Mouse (Mus musculus) spleen, embryonic (tissue): Measurements from ENCODE around the gene Mri1.

Experiments
- CTCF ChIA-PET: fragments of 350-600 bp; sonication (Branson Sonifier 250); formaldehyde crosslinking; loops from one replicate; lab custom pipeline; 2022; lab: Charles Lee

Mri1 gene

DNA sequence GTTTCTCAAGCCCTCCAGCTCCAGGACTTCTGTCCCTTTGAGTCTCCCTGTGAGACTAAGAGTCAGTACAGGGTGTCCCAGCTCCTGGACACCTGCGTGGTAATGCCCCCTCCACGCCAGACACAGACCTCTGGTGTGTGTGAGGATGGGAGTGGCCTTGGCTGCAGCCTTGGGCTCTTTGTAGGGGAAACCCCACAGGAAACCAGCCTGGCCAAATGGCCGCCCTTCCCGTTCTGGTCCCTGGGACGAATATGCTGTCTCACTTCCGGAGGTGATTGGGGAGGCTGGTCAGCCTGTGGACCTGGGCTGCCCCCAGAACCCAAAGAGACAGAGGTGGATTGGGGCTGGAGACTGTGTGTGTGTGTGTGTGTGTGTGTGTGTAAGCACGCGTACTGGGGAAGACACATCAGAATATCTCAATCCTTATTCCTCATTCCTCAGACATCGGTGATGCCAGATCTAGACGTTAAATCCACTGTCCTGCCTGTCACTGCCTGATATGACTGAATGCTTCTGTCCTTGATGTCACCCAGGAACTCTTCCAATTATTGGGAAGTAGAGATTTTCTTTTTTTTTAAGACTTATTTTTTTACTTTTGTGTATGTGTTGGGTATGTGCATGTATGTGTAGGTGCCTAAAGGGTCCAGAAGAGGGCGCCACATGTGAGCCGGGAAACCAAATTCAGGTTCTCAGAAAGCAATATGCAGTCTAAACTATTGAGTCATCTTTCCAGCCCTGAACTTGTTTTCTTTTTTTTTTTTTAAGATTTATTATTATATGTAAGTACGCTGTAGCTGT, 53.0 kb downstream of the Mri1 start:
- CTCF ChIA-PET = interaction anchor here (0.5 kb wide), 1 partner anchor 245 kb away, joined by 4 read pairs; no protein-coding TSS in a partner anchor

- CTCF ChIA-PET = interaction anchor here (0.5 to 1.5 kb wide), 2 partner anchors 16 to 244 kb away, joined by 4 to 5 read pairs; no protein-coding TSS in a partner anchor
These were observed 53.9 kb downstream of the Mri1 start for GRCm38 (mm10) chr8:84202938-84203917.

DNA sequence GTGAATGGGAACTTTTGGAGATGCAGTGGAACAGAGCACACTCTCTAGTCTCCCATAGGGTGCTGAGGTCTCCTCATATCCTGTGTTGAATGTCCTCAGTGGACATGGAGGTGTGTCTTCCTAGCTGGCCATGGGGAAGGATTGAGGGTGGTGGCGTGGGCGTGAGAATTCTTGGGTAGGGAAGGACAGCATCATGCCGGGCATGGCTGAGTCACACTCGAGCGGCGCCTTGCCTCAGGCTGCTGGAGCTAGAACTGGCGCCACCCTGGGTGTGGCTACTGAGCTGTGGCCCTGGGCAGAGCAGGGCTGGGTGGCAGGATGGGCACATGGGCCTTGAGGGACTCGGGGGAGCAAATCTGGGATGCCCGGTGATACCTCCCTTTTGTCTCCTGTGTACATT, 54.7 kb downstream of the Mri1 start:
- CTCF ChIA-PET = interaction anchor here (1.5 kb wide), 1 partner anchor 15 kb away, joined by 5 read pairs; no protein-coding TSS in a partner anchor

DNA sequence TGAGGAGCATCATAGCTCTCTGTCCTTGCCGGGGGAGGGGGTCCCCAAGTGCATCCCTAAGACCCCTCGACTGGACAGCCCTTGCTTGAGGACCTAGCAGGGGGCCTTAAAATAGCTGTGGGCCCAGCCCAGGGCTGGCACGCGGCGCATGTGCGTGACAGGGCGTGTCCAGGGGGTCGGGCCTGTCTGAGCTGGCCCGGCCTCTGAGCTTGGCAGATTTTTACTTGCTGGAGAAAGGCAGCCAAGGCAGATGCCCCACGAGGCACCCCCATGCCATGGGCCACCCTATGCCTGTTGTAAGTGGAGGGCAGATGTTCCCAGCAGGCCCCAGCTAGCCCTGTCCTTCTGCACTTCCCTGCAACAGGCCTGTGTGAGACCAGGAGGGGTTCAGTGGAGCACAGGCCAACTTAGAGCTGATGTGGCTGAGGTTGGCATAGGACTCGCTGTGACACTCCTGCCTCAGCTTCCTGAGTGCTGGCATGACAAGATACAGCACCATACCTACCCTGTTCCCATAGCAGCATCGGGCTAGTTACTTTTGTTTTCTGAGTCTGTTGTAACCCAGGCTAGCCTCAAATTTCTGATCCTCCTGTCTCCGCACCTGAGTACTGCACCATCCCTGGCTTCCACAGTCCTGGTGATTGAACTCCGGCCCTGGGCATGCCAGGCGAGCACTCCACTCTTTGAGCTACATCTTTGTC, 55.4 kb downstream of the Mri1 start:
- CTCF ChIA-PET = interaction anchor here (0.9 to 1.5 kb wide), 2 partner anchors 14 to 15 kb away, joined by 3 to 5 read pairs; no protein-coding TSS in a partner anchor

DNA sequence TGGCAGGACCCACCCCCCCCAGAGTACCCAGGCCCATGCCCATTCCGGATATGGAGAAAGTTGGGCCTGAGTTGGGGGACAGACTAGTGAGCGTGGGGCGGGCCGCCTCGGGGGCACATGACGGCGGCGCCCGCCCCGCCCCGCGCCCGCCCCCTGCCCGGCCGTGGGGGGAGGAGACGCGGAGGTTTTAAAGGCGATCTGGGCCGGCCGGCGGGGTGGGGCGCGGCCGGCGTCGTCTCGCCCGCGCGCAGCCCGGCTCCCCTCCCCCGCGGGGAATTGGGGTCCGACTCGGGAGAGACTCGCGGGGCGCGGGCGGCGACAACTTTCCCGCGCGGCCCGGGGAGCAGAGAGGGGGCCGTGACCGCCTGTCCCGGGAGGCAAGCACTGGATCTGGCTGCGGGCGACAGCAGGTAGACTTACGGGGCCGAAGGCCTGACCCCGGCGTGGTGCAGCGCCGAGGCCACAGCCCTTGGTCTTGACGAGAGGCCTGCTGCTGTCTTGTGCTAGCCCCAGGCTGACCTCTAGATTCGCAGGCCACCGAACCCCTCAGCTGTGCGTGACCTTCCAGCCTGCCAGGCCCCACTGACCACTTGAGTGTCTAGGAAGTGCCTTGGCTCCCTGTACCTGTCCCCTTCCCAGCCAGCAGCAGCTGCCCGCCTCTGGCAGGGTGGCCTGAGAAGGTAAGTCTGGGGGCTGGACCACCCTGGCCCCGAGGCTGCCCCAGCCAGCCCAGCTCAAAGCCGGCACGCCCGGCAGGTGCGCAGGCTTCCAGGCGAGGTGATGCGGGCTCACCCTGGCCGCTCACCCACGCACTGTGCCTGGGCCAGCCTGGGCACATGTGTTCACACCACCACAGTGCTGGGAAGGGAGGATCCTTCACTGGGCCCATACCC, 56.2 kb downstream of the Mri1 start:
- CTCF ChIA-PET = interaction anchor here (0.9 kb wide), 1 partner anchor 14 kb away, joined by 3 read pairs; no protein-coding TSS in a partner anchor

DNA sequence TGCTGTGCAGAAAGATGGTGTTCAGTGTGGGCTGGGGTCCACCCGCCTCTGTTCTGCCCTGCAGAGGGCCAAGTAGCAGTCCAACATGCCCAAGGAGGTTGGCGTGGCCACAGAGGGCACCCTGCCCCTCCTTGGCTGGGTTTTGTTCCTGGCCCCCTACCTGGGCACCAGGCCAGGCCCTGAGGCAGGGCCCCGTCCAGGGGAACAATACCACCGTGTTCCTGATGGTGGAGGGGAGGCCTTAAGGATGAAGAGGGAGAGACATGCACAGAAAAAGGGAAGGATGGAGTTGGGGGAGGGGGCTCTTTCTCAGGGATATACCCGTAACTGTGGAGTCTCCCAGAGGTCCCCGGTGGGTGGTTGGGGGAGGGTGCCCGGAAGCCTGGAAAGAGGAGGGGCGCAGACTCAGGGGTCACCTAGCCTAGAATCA, 57.0 kb downstream of the Mri1 start:
- CTCF ChIA-PET = no interaction called here
